Mouse (Mus musculus): ENCODE measurements at regions not wholly inside any gene's neighbourhood (a gene's known extent, or its start where the extent isn't known, plus 50 kb on each side); places are given as distances from the start of the nearest gene placed in this dataset.

DNA sequence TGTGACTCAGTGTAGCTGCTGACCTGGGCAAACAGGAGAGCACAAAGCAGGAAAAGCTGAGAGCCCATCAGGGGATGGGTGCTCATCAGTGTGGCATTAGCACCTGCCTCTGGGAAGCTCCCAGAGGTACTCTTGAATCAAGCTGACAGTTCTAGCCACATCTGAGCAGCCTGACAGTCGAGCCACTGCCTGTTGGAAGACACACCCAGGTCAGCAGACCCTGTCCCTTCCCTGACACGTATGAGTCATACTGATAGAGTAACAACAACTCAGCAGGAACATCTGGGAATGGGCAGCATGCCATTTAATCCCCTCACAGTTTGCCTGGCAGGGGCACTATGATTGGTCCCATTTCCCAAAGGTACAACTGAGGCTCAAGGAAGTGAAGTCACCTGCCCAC lies 68.3 kb upstream of the Rasgrf1 start:
- Histone ChIP-seq H3K4me1 (ENCODE audit: control insufficient read depth, insufficient read depth, low read length) (no peaks in the 10 kb centered on the region), H3K27me3 (ENCODE audit: control insufficient read depth, insufficient read depth, low read length) (no peaks in the 10 kb centered on the region), H3K36me3 (ENCODE audit: control insufficient read depth, insufficient read depth, low read length) (no peaks in the 10 kb centered on the region), H3K4me3 (ENCODE audit: control insufficient read depth, low read depth, low read length) (no peak overlapping the region), H3K27ac (ENCODE audit: control insufficient read depth, insufficient read depth, low read depth, low read length) (no peak overlapping the region)
- no peak for TF ChIP-seq POLR2A (IDR thresholded peaks at IDR 0.05; ENCODE audit: control insufficient read depth, low read depth, low read length)
- TF ChIP-seq CTCF (IDR thresholded peaks at IDR 0.05; ENCODE audit: control insufficient read depth, insufficient read depth, insufficient replicate concordance, low read depth, low read length), result no peak

GRCm38 (mm10) chr9:89836454-89837245 lies 73.1 kb upstream of the Rasgrf1 start:
- H3K36me3 ChIP-seq (ENCODE audit: control insufficient read depth, insufficient read depth, low read length), result no peaks in the 10 kb centered on the region
- no peak overlapping the region for H3K4me3 ChIP-seq (ENCODE audit: control insufficient read depth, low read depth, low read length)
- TF ChIP-seq CTCF (IDR thresholded peaks at IDR 0.05; ENCODE audit: control insufficient read depth, insufficient read depth, insufficient replicate concordance, low read depth, low read length) (no peak), POLR2A (IDR thresholded peaks at IDR 0.05; ENCODE audit: control insufficient read depth, low read depth, low read length) (no peak)
- peaks cover 4% of the 10 kb centered on the region for H3K4me1 ChIP-seq (ENCODE audit: control insufficient read depth, insufficient read depth, low read length)
- H3K27ac ChIP-seq (ENCODE audit: control insufficient read depth, insufficient read depth, low read depth, low read length), result no peak overlapping the region
- no peaks in the 10 kb centered on the region for H3K27me3 ChIP-seq (ENCODE audit: control insufficient read depth, insufficient read depth, low read length)

- H3K27me3 ChIP-seq (ENCODE audit: control insufficient read depth, insufficient read depth, low read length), result no peaks in the 10 kb centered on the region
- peaks cover 5% of the 10 kb centered on the region for H3K4me1 ChIP-seq (ENCODE audit: control insufficient read depth, insufficient read depth, low read length)
- no peak overlapping the region for H3K4me3 ChIP-seq (ENCODE audit: control insufficient read depth, low read depth, low read length)
- TF ChIP-seq CTCF (IDR thresholded peaks at IDR 0.05; ENCODE audit: control insufficient read depth, insufficient read depth, insufficient replicate concordance, low read depth, low read length) (no peak), POLR2A (IDR thresholded peaks at IDR 0.05; ENCODE audit: control insufficient read depth, low read depth, low read length) (no peak)
- H3K36me3 ChIP-seq (ENCODE audit: control insufficient read depth, insufficient read depth, low read length), result no peaks in the 10 kb centered on the region
- H3K27ac ChIP-seq (ENCODE audit: control insufficient read depth, insufficient read depth, low read depth, low read length), result no peak overlapping the region
Observed at GRCm38 (mm10) chr9:89833596-89833995, 76.1 kb upstream of the Rasgrf1 start.

- peaks cover 5% of the 10 kb centered on the region for H3K4me1 ChIP-seq (ENCODE audit: control insufficient read depth, insufficient read depth, low read length)
Observed at GRCm38 (mm10) chr9:89831855-89832254, 77.9 kb upstream of the Rasgrf1 start.

GRCm38 (mm10) chr9:89828156-89828555 lies 81.6 kb upstream of the Rasgrf1 start:
- H3K36me3 ChIP-seq (ENCODE audit: control insufficient read depth, insufficient read depth, low read length), result no peaks in the 10 kb centered on the region
- H3K4me3 ChIP-seq (ENCODE audit: control insufficient read depth, low read depth, low read length), result no peak overlapping the region
- TF ChIP-seq CTCF (IDR thresholded peaks at IDR 0.05; ENCODE audit: control insufficient read depth, insufficient read depth, insufficient replicate concordance, low read depth, low read length) (no peak), POLR2A (IDR thresholded peaks at IDR 0.05; ENCODE audit: control insufficient read depth, low read depth, low read length) (no peak)
- H3K27ac ChIP-seq (ENCODE audit: control insufficient read depth, insufficient read depth, low read depth, low read length), result no peak overlapping the region
- H3K27me3 ChIP-seq (ENCODE audit: control insufficient read depth, insufficient read depth, low read length), result no peaks in the 10 kb centered on the region
- H3K4me1 ChIP-seq (ENCODE audit: control insufficient read depth, insufficient read depth, low read length), result peaks cover 5% of the 10 kb centered on the region

More at GRCm38 (mm10) chr9:89831855-89832254, 77.9 kb upstream of the Rasgrf1 start:
- Histone ChIP-seq H3K4me3 (ENCODE audit: control insufficient read depth, low read depth, low read length) (no peak overlapping the region), H3K27me3 (ENCODE audit: control insufficient read depth, insufficient read depth, low read length) (no peaks in the 10 kb centered on the region), H3K36me3 (ENCODE audit: control insufficient read depth, insufficient read depth, low read length) (no peaks in the 10 kb centered on the region), H3K27ac (ENCODE audit: control insufficient read depth, insufficient read depth, low read depth, low read length) (no peak overlapping the region)
- no peak for TF ChIP-seq CTCF (IDR thresholded peaks at IDR 0.05; ENCODE audit: control insufficient read depth, insufficient read depth, insufficient replicate concordance, low read depth, low read length)
- TF ChIP-seq POLR2A (IDR thresholded peaks at IDR 0.05; ENCODE audit: control insufficient read depth, low read depth, low read length), result no peak

DNA sequence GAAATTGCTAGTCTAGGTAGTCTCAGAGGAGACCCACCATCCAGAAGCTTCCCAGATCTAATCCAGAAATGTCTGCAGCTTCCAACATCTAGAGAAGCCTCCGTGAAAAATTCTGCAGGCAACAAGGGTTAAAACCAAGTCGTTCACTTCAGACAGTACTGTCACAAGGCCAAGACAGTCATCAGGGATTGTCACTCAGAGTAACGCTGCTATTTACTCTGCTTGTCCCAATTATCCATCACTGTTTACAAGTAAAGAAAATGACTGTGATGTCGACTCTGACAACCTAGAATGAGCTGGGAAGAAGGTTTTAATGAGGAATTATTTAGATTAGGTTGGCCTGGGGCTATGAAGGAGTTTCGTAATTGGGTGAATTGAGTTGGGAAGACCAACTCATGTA lies 82.1 kb upstream of the Rasgrf1 start:
- H3K27me3 ChIP-seq (ENCODE audit: control insufficient read depth, insufficient read depth, low read length), result no peaks in the 10 kb centered on the region
- peak overlapping the region; percentile 89; the same call in 1 of the 2 replicates for H3K4me3 ChIP-seq (ENCODE audit: control insufficient read depth, low read depth, low read length)
- H3K4me1 ChIP-seq (ENCODE audit: control insufficient read depth, insufficient read depth, low read length), result peaks cover 5% of the 10 kb centered on the region
- no peak overlapping the region for H3K27ac ChIP-seq (ENCODE audit: control insufficient read depth, insufficient read depth, low read depth, low read length)
- no peak for TF ChIP-seq CTCF (IDR thresholded peaks at IDR 0.05; ENCODE audit: control insufficient read depth, insufficient read depth, insufficient replicate concordance, low read depth, low read length)
- no peak for TF ChIP-seq POLR2A (IDR thresholded peaks at IDR 0.05; ENCODE audit: control insufficient read depth, low read depth, low read length)
- H3K36me3 ChIP-seq (ENCODE audit: control insufficient read depth, insufficient read depth, low read length), result no peaks in the 10 kb centered on the region

DNA sequence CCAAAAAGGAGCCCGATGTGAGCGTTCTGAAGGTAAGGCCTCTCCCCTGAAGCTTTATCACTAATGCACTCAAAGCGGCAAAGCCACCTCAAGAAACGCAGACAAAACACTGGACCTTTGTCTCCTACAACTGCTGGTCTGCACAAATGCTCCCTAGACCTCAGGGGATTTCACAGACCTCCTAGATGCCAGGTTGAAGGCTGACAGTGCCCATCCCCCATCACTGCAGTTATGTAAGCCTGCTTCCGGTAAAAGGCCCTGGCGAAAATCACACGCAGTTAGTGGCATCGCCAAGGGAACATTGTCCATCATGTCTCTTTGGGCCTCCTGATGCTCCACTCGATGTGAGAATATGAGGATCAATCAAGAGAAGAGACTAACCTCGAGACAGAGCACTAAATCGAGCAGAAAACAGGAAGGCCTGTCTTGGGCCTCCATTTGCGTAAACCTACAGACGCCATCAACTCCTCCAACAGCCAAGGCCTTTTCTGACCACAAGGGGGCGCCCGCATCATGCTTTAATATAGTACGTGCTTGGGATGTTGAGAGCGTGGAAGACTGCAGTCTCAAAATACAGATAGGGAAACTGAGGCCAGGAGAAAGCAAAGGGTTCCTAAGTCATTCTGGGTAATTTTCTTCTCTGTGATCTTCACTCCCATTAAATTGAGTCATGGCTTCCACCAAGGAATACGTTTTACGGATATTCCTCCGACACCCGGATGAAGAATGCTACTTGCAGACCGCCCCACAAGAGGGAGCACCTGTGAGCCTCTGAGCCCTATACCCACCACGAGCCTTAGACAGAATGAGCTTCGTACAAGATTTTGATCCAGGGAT lies 82.8 kb upstream of the Rasgrf1 start:
- Histone ChIP-seq H3K27me3 (ENCODE audit: control insufficient read depth, insufficient read depth, low read length) (no peaks in the 10 kb centered on the region), H3K36me3 (ENCODE audit: control insufficient read depth, insufficient read depth, low read length) (no peaks in the 10 kb centered on the region), H3K4me1 (ENCODE audit: control insufficient read depth, insufficient read depth, low read length) (peaks cover 3% of the 10 kb centered on the region), H3K27ac (ENCODE audit: control insufficient read depth, insufficient read depth, low read depth, low read length) (peak overlapping the region; percentile 93), H3K4me3 (ENCODE audit: control insufficient read depth, low read depth, low read length) (peak overlapping the region; percentile 89)
- TF ChIP-seq CTCF (IDR thresholded peaks at IDR 0.05; ENCODE audit: control insufficient read depth, insufficient read depth, insufficient replicate concordance, low read depth, low read length), result peak; percentile 82
- peak; percentile 23; the same call in 1 of the 2 replicates for TF ChIP-seq POLR2A (IDR thresholded peaks at IDR 0.05; ENCODE audit: control insufficient read depth, low read depth, low read length)
